Mouse (Mus musculus): ENCODE measurements around the gene Smarca2.

Smarca2 gene

GRCm38 (mm10) chr19:26604755-26605300 lies at the start of gene Smarca2:
TSS of gene Smarca2 (plus strand) at chr19:26605050.
- DNase-seq: peak; percentile 97

- DNase-seq: no peak
Observed at GRCm38 (mm10) chr19:26564850-26565249, 40.0 kb upstream of the Smarca2 start.

- peak; percentile 6 for DNase-seq
Observed at GRCm38 (mm10) chr19:26566109-26566508, 38.7 kb upstream of the Smarca2 start.

GRCm38 (mm10) chr19:26568236-26568635 lies 36.6 kb upstream of the Smarca2 start:
- no peak for DNase-seq

GRCm38 (mm10) chr19:26568941-26569340 lies 35.9 kb upstream of the Smarca2 start:
- DNase-seq: no peak

GRCm38 (mm10) chr19:26569461-26569860 lies 35.4 kb upstream of the Smarca2 start:
- DNase-seq: no peak

- DNase-seq: peak; percentile 34
Observed at GRCm38 (mm10) chr19:26579645-26580044, 25.2 kb upstream of the Smarca2 start.

- DNase-seq: peak; percentile 67
Observed at GRCm38 (mm10) chr19:26580061-26580460, 24.8 kb upstream of the Smarca2 start.

GRCm38 (mm10) chr19:26594661-26595060 lies 10.2 kb upstream of the Smarca2 start:
- DNase-seq: no peak

- no peak for DNase-seq
Observed at GRCm38 (mm10) chr19:26601459-26601858, 3.4 kb upstream of the Smarca2 start.

- DNase-seq: no peak
Observed at GRCm38 (mm10) chr19:26603296-26603860, 1.5 kb upstream of the Smarca2 start.

- peak; percentile 57 for DNase-seq
Observed at GRCm38 (mm10) chr19:26603906-26604754, 720 bp upstream of the Smarca2 start.

GRCm38 (mm10) chr19:26605438-26606320 lies 829 bp downstream of the Smarca2 start:
- peak; percentile 55 for DNase-seq

- peak; percentile 65 for DNase-seq
Observed at GRCm38 (mm10) chr19:26606321-26607155, 1.7 kb downstream of the Smarca2 start.

- DNase-seq: no peak
Observed at GRCm38 (mm10) chr19:26607156-26607536, 2.3 kb downstream of the Smarca2 start.

GRCm38 (mm10) chr19:26607551-26608433 lies 2.9 kb downstream of the Smarca2 start:
- DNase-seq: peak; percentile 69

- DNase-seq: peak; percentile 28
Observed at GRCm38 (mm10) chr19:26608434-26608812, 3.6 kb downstream of the Smarca2 start.

GRCm38 (mm10) chr19:26609637-26610036 lies 4.8 kb downstream of the Smarca2 start:
- no peak for DNase-seq

GRCm38 (mm10) chr19:26612995-26613394 lies 8.1 kb downstream of the Smarca2 start:
- DNase-seq: no peak

- DNase-seq: no peak
Observed at GRCm38 (mm10) chr19:26613665-26614064, 8.8 kb downstream of the Smarca2 start.

GRCm38 (mm10) chr19:26616271-26616670 lies 11.4 kb downstream of the Smarca2 start:
- DNase-seq: no peak

Data from kidney, adult 11 months (tissue).